Mouse (Mus musculus) megakaryocyte, embryonic 14.5 days (primary cell): ENCODE results near the gene Gm12166.

Experiments
- FLI1 ChIP-seq: IDR thresholded peaks from 2 replicates; pipeline ENCODE4 v1.6.1; 2012; ENCODE audit warnings: low read length, inconsistent platforms, mixed read lengths
- GATA1 ChIP-seq: IDR thresholded peaks from 3 replicates; pipeline ENCODE4 v1.6.1; 2012; ENCODE audit warnings: mixed read lengths, low read length, inconsistent platforms, borderline replicate concordance

- no peak for TF ChIP-seq FLI1
- TF ChIP-seq GATA1 = no peak
Observed at GRCm38 (mm10) chr11:46090951-46091667, 39.0 kb upstream of the Gm12166 start.
